Mouse (Mus musculus): ENCODE measurements around the gene Gnb2.
A peak's percentile ranks its signal among the peaks of the same experiment; 100 is the strongest.

Gene Gnb2

GRCm38 (mm10) chr5:137481138-137481537, 52.2 kb downstream of the Gnb2 start:
- DNase-seq (ENCODE audit: low read depth, low spot score), result peak; percentile 53
